Mouse (Mus musculus): ENCODE measurements around the gene Sult1e1.

GRCm38 (mm10) chr5:87614364-87615127, 23.2 kb upstream of the Sult1e1 start:
- TF ChIP-seq GATA1 (IDR thresholded peaks at IDR 0.05; ENCODE audit: low read length) (no peak), TAL1 (IDR thresholded peaks at IDR 0.05; ENCODE audit: low read length) (no peak)
